Mouse (Mus musculus) kidney, embryonic 16.5 days (tissue): ENCODE measurements around the gene Txndc11. TPM values are rescaled to one million over a fixed set of nuclear protein-coding genes. Genes with fewer than 3 reads are reported as not detected.
A peak's percentile ranks its signal among the peaks of the same experiment; 100 is the strongest.

Source experiments
- ATAC-seq: fragments of 200-750 bp; cut with Nextera tagmentation; 2 replicates; pipeline ENCODE4 v1.8.0; 2017; ENCODE audit warnings: moderate TSS enrichment; ENCODE audit not compliant: low FRiP score, low TSS enrichment
- H3K27ac ChIP-seq: fragments of 300-500 bp; sonication (generic); 2 replicates; pipeline ENCODE4 v1.5.1; 2014; ENCODE audit warnings: low read length
- H3K27me3 ChIP-seq: fragments of 300-500 bp; sonication (generic); 2 replicates; pipeline ENCODE4 v1.6.1; 2014; ENCODE audit warnings: low read length, control low read depth, mixed read lengths; ENCODE audit not compliant: insufficient read depth
- H3K36me3 ChIP-seq: fragments of 300-500 bp; sonication (generic); 2 replicates; pipeline ENCODE4 v1.6.1; 2014; ENCODE audit warnings: low read length, control low read depth, mixed read lengths; ENCODE audit not compliant: insufficient read depth
- H3K4me1 ChIP-seq: fragments of 300-500 bp; sonication (generic); 2 replicates; pipeline ENCODE4 v1.6.1; 2014; ENCODE audit warnings: low read length, control low read depth, mixed read lengths; ENCODE audit not compliant: insufficient read depth
- H3K4me2 ChIP-seq: fragments of 300-500 bp; sonication (generic); replicated peaks from 2 replicates; pipeline ENCODE4 v1.6.1; 2014; ENCODE audit warnings: low read depth, low read length
- H3K4me3 ChIP-seq: fragments of 300-500 bp; sonication (generic); 2 replicates; pipeline ENCODE4 v1.5.1; 2014; ENCODE audit warnings: mild to moderate bottlenecking, low read length
- H3K9ac ChIP-seq: fragments of 300-500 bp; sonication (generic); replicated peaks from 2 replicates; pipeline ENCODE4 v1.6.1; 2014; ENCODE audit warnings: low read length
- H3K9me3 ChIP-seq: fragments of 300-500 bp; sonication (generic); 2 replicates; pipeline ENCODE4 v1.6.1; 2016; ENCODE audit warnings: low read length, control low read depth
- WGBS: fragments of 180-500 bp; shearing (Covaris S2); extraction: QIAGEN DNeasy Blood & Tissue Kit; methylation state at CpG from one replicate; pipeline ENCODE4 v1.1.7; 2014; 5-methylcytosine and 5-hydroxymethylcytosine counted together
- polyA plus RNA-seq: library from polyadenylated mRNA; unstranded; fragments of >200 nt; fragmentation: Nextera tagmentation; extraction: Ambion mirVana; gene quantifications from 2 replicates; pipeline ENCODE4 v1.2.1, GENCODE M21; 2015

The Txndc11 gene
- polyA plus RNA-seq, 1 experiment from 2014 or later: 34.8 TPM

GRCm38 (mm10) chr16:11054871-11055270 is 79.6 kb downstream of the Txndc11 start:
- H3K4me1 ChIP-seq: 0 out of 2 replicates have a peak, but pooled peaks cover 2% of the 10 kb centered on the region
- H3K27ac ChIP-seq: no peak overlapping the region
- no peaks in the 10 kb centered on the region for H3K9me3 ChIP-seq
- H3K4me2 ChIP-seq: no peak overlapping the region
- no peaks in the 10 kb centered on the region for H3K36me3 ChIP-seq
- ATAC-seq: no peak
- H3K9ac ChIP-seq: no peak overlapping the region
- H3K27me3 ChIP-seq: no peaks in the 10 kb centered on the region
- H3K4me3 ChIP-seq: no peak overlapping the region
- 84% methylated on average over 6 of the region's 6 CpGs for WGBS

GRCm38 (mm10) chr16:11054409-11054808 is 80.0 kb downstream of the Txndc11 start:
- H3K9ac ChIP-seq: no peak overlapping the region
- no peaks in the 10 kb centered on the region for H3K27me3 ChIP-seq
- 0 out of 2 replicates have a peak, but pooled peaks cover 2% of the 10 kb centered on the region for H3K4me1 ChIP-seq
- H3K4me2 ChIP-seq: no peak overlapping the region
- no peak for ATAC-seq
- no peaks in the 10 kb centered on the region for H3K36me3 ChIP-seq
- no peak overlapping the region for H3K4me3 ChIP-seq
- 65% methylated on average over 6 of the region's 6 CpGs for WGBS
- no peak overlapping the region for H3K27ac ChIP-seq
- H3K9me3 ChIP-seq: no peaks in the 10 kb centered on the region

GRCm38 (mm10) chr16:11051134-11051533 is 83.3 kb downstream of the Txndc11 start:
- H3K27me3 ChIP-seq: no peaks in the 10 kb centered on the region
- H3K9me3 ChIP-seq: no peaks in the 10 kb centered on the region
- ATAC-seq: no peak
- H3K4me1 ChIP-seq: no peaks in the 10 kb centered on the region
- H3K27ac ChIP-seq: no peak overlapping the region
- H3K4me3 ChIP-seq: no peak overlapping the region
- H3K9ac ChIP-seq: no peak overlapping the region
- no peaks in the 10 kb centered on the region for H3K36me3 ChIP-seq
- H3K4me2 ChIP-seq: no peak overlapping the region
- WGBS: 80% methylated on average over 11 of the region's 11 CpGs

- Histone ChIP-seq H3K36me3 (no peaks in the 10 kb centered on the region), H3K27ac (no peak overlapping the region), H3K4me3 (no peak overlapping the region), H3K27me3 (no peaks in the 10 kb centered on the region), H3K4me2 (no peak overlapping the region), H3K9ac (no peak overlapping the region), H3K4me1 (no peaks in the 10 kb centered on the region), H3K9me3 (no peaks in the 10 kb centered on the region)
- 85% methylated on average over 2 of the region's 2 CpGs for WGBS
- no peak for ATAC-seq
Observed at GRCm38 (mm10) chr16:11050226-11050625, 84.2 kb downstream of the Txndc11 start.

GRCm38 (mm10) chr16:11047130-11047529 is 87.3 kb downstream of the Txndc11 start:
- 82% methylated on average over 7 of the region's 7 CpGs for WGBS
- H3K27ac ChIP-seq: no peak overlapping the region

GRCm38 (mm10) chr16:11046437-11046836 is 88.0 kb downstream of the Txndc11 start:
- WGBS: 79% methylated on average over 7 of the region's 7 CpGs
- no peak overlapping the region for H3K4me2 ChIP-seq
- peak; percentile 61 for ATAC-seq
- H3K4me1 ChIP-seq: no peaks in the 10 kb centered on the region
- H3K9me3 ChIP-seq: no peaks in the 10 kb centered on the region
- no peaks in the 10 kb centered on the region for H3K36me3 ChIP-seq
- H3K9ac ChIP-seq: no peak overlapping the region
- no peak overlapping the region for H3K27ac ChIP-seq
- H3K27me3 ChIP-seq: no peaks in the 10 kb centered on the region
- no peak overlapping the region for H3K4me3 ChIP-seq

More at GRCm38 (mm10) chr16:11047130-11047529, 87.3 kb downstream of the Txndc11 start:
- H3K4me2 ChIP-seq: no peak overlapping the region
- H3K27me3 ChIP-seq: no peaks in the 10 kb centered on the region
- no peak overlapping the region for H3K9ac ChIP-seq
- no peaks in the 10 kb centered on the region for H3K36me3 ChIP-seq
- ATAC-seq: no peak
- H3K4me1 ChIP-seq: no peaks in the 10 kb centered on the region
- no peak overlapping the region for H3K4me3 ChIP-seq
- H3K9me3 ChIP-seq: no peaks in the 10 kb centered on the region

- H3K36me3 ChIP-seq: no peaks in the 10 kb centered on the region
- H3K27ac ChIP-seq: no peak overlapping the region
- 80% methylated on average over 5 of the region's 5 CpGs for WGBS
- no peaks in the 10 kb centered on the region for H3K27me3 ChIP-seq
- no peaks in the 10 kb centered on the region for H3K9me3 ChIP-seq
- ATAC-seq: no peak
- H3K4me3 ChIP-seq: no peak overlapping the region
- no peak overlapping the region for H3K4me2 ChIP-seq
- no peaks in the 10 kb centered on the region for H3K4me1 ChIP-seq
- H3K9ac ChIP-seq: no peak overlapping the region
Observed at GRCm38 (mm10) chr16:11043239-11043638, 91.2 kb downstream of the Txndc11 start.

- Histone ChIP-seq H3K4me1 (no peaks in the 10 kb centered on the region), H3K9ac (no peak overlapping the region), H3K27me3 (no peaks in the 10 kb centered on the region), H3K4me2 (no peak overlapping the region), H3K36me3 (no peaks in the 10 kb centered on the region), H3K4me3 (no peak overlapping the region), H3K27ac (no peak overlapping the region), H3K9me3 (no peaks in the 10 kb centered on the region)
- WGBS: 83% methylated on average over 2 of the region's 2 CpGs
- ATAC-seq: no peak
Observed at GRCm38 (mm10) chr16:11040603-11041002, 93.8 kb downstream of the Txndc11 start.

- H3K27me3 ChIP-seq: no peaks in the 10 kb centered on the region
- H3K4me1 ChIP-seq: no peaks in the 10 kb centered on the region
- no peaks in the 10 kb centered on the region for H3K36me3 ChIP-seq
- ATAC-seq: peak; percentile 64
- 25% methylated on average over 15 of the region's 15 CpGs for WGBS
- no peaks in the 10 kb centered on the region for H3K9me3 ChIP-seq
- H3K27ac ChIP-seq: no peak overlapping the region
- 0 out of 2 replicates have a peak overlapping the region, but pooled peaks have one; percentile 23 for H3K9ac ChIP-seq
- H3K4me2 ChIP-seq: no peak overlapping the region
- H3K4me3 ChIP-seq: no peak overlapping the region
Observed at GRCm38 (mm10) chr16:11035790-11036431, 98.5 kb downstream of the Txndc11 start.

GRCm38 (mm10) chr16:11035273-11035672 is 99.2 kb downstream of the Txndc11 start:
- ATAC-seq: no peak
- Histone ChIP-seq H3K9me3 (no peaks in the 10 kb centered on the region), H3K4me3 (no peak overlapping the region), H3K4me1 (no peaks in the 10 kb centered on the region), H3K36me3 (no peaks in the 10 kb centered on the region), H3K9ac (no peak overlapping the region), H3K4me2 (no peak overlapping the region), H3K27me3 (no peaks in the 10 kb centered on the region), H3K27ac (no peak overlapping the region)
- WGBS: 92% methylated on average over 9 of the region's 9 CpGs
